Mouse (Mus musculus) bone marrow macrophage, adult 2 months (primary cell): ENCODE results near the gene Krt7.

Experiments
- CTCF ChIP-seq: IDR thresholded peaks from 2 replicates; pipeline ENCODE4 v1.5.1; 2012; ENCODE audit warnings: low read depth, mild to moderate bottlenecking, low read length, moderate library complexity
- POLR2A ChIP-seq: IDR thresholded peaks from 2 replicates; pipeline ENCODE4 v1.6.1; 2012; ENCODE audit warnings: mild to moderate bottlenecking, low read depth, low read length, borderline replicate concordance

GRCm38 (mm10) chr15:101384610-101385009, 26.2 kb upstream of the Krt7 start:
- TF ChIP-seq CTCF (no peak), POLR2A (no peak)
